Mouse (Mus musculus): Measurements from ENCODE around the gene Vmn2r102. TPM values are rescaled to one million over a fixed set of nuclear protein-coding genes. Genes with fewer than 3 reads are reported as not detected.

Gene Vmn2r102
- not detected in 2 replicates for total RNA-seq (2014; fragmentation: Nextera tagmentation)
- total RNA-seq (2017), result under 0.01 and 0.05 TPM in 2 replicates
- polyA plus RNA-seq (2012), result not detected in 2 replicates

DNA sequence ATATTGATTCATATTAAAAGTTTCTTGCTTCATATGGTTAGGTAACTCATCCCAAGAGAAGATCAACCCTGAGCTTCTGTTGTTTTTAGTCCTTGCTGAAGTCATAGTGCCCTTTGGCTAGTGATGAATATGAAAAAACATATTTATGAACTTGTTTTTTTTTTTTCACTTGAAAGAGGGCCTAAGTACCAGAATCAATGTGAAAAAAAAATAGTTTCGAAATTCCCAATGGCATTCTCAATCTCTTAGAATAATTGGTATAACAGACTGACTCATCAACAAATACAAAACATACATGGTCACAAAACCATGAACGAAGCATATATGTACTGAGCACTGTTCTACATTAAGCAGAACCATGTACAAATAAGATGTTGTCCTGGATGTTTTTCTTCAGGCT, at the start of gene Vmn2r102:
TSS of gene Vmn2r102 (plus strand) at position 301 of the 400 bp plus-strand sequence.
- Histone ChIP-seq H3K4me3 (ENCODE audit: low read depth, low read length) (no peak within 1 kb of the TSS), H3K36me3 (replicated peaks) (no peaks in the 10 kb centered on the region), H3K27me3 (ENCODE audit: insufficient read depth, low read length) (no peaks in the 10 kb centered on the region), H3K4me1 (ENCODE audit: insufficient read depth, low read depth, low read length) (no peaks in the 10 kb centered on the region), H3K9me3 (replicated peaks) (no peaks in the 10 kb centered on the region)
- DNase-seq (ENCODE audit: low spot score) (no peak), ATAC-seq (ENCODE audit: extremely low read depth, insufficient number of reproducible peaks, low FRiP score, poor library complexity, severe bottlenecking) (no peak)
- TF ChIP-seq TAL1 (conservative IDR thresholded peaks at IDR 0.05; ENCODE audit: low read depth, low read length) (no peak), GATA2 (IDR thresholded peaks at IDR 0.05; ENCODE audit: borderline replicate concordance, low read depth, low read length) (no peak), CTCF (IDR thresholded peaks at IDR 0.05; ENCODE audit: low read depth, low read length) (no peak), POLR2AphosphoS5 (IDR thresholded peaks at IDR 0.05; ENCODE audit: insufficient replicate concordance, low read depth, low read length) (no peak), GATA1 (IDR thresholded peaks at IDR 0.05; ENCODE audit: borderline replicate concordance, low read length) (no peak)

DNA sequence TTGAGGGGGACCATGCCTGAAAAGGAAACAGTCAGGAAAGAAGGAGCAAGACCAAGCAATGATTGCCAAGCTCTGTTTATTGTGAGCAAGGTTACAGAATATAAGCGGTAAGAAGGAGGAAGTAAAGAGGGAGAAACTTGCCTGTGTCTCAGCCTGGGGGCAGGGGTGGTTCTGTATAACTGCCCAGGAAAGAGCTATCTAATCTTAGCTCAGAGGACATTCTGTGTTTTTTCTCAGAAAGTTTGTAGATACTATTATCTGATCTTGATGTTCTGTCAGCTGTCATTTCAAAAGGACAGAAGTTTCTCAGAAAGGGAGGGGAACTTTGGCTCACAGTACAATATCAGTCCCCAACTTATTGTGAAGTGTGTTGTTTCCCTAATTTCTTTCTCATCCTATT, 30.8 kb upstream of the Vmn2r102 start:
- Histone ChIP-seq H3K27me3 (ENCODE audit: insufficient read depth, low read length) (no peaks in the 10 kb centered on the region), H3K4me3 (ENCODE audit: low read depth, low read length) (no peak overlapping the region), H3K4me1 (ENCODE audit: insufficient read depth, low read depth, low read length) (no peaks in the 10 kb centered on the region), H3K9me3 (replicated peaks) (no peaks in the 10 kb centered on the region), H3K36me3 (replicated peaks) (no peaks in the 10 kb centered on the region)
- TF ChIP-seq CTCF (IDR thresholded peaks at IDR 0.05; ENCODE audit: low read depth, low read length), result no peak
- no peak for TF ChIP-seq TAL1 (conservative IDR thresholded peaks at IDR 0.05; ENCODE audit: low read depth, low read length)
- no peak for TF ChIP-seq POLR2AphosphoS5 (IDR thresholded peaks at IDR 0.05; ENCODE audit: insufficient replicate concordance, low read depth, low read length)
- TF ChIP-seq GATA2 (IDR thresholded peaks at IDR 0.05; ENCODE audit: borderline replicate concordance, low read depth, low read length), result no peak
- TF ChIP-seq GATA1 (IDR thresholded peaks at IDR 0.05; ENCODE audit: borderline replicate concordance, low read length), result no peak
- peak; percentile 60; the same call in 1 of the 2 replicates for ATAC-seq (ENCODE audit: extremely low read depth, insufficient number of reproducible peaks, low FRiP score, poor library complexity, severe bottlenecking)
- no peak for DNase-seq (ENCODE audit: low spot score)

DNA sequence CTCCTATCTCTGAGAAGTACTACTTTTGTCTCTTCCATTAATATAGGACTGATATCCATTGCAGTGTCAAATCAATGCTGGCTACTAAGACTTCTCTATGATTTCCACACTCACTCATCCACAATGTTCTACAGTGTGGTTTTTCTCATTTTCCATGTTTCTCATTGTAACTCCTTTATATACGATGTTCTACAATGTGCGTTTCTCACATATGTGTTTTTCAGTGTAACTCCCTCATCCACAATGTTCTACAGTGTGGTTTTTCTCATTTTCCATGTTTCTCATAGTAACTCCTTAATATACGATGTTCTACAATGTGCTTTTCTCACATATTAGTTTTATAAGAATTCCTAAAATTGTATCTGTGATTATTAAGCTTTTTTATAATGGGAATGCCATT, 1.7 kb upstream of the Vmn2r102 start:
- ATAC-seq (ENCODE audit: extremely low read depth, insufficient number of reproducible peaks, low FRiP score, poor library complexity, severe bottlenecking) (peak; percentile 75), DNase-seq (ENCODE audit: low spot score) (no peak)
- Histone ChIP-seq H3K27me3 (ENCODE audit: insufficient read depth, low read length) (no peaks in the 10 kb centered on the region), H3K4me3 (ENCODE audit: low read depth, low read length) (no peak overlapping the region), H3K36me3 (replicated peaks) (no peaks in the 10 kb centered on the region), H3K4me1 (ENCODE audit: insufficient read depth, low read depth, low read length) (no peaks in the 10 kb centered on the region), H3K9me3 (replicated peaks) (no peaks in the 10 kb centered on the region)
- TF ChIP-seq GATA1 (IDR thresholded peaks at IDR 0.05; ENCODE audit: borderline replicate concordance, low read length) (no peak), CTCF (IDR thresholded peaks at IDR 0.05; ENCODE audit: low read depth, low read length) (no peak), TAL1 (conservative IDR thresholded peaks at IDR 0.05; ENCODE audit: low read depth, low read length) (no peak), POLR2AphosphoS5 (IDR thresholded peaks at IDR 0.05; ENCODE audit: insufficient replicate concordance, low read depth, low read length) (no peak), GATA2 (IDR thresholded peaks at IDR 0.05; ENCODE audit: borderline replicate concordance, low read depth, low read length) (no peak)

DNA sequence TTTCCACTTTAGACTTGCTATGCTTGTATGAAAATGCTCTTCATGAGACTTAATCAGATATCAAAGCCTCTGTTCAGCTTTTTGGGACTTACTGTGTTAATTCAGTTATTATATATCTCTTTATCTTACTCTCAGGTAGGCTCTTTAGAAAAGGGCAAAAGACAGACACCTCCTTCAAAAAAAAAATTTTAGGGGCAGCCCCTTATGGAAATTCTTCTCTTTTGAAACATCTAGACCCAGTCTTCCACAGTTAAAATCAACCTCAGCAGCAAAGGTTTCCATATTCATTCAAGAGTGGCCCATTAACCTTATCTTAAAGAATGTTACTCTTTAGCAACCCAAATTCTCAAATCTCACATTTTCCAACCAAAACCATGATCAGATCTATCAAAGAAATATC, 31.9 kb downstream of the Vmn2r102 start:
- H3K36me3 ChIP-seq (replicated peaks), result no peaks in the 10 kb centered on the region
- TF ChIP-seq GATA1 (IDR thresholded peaks at IDR 0.05; ENCODE audit: borderline replicate concordance, low read length) (no peak), CTCF (IDR thresholded peaks at IDR 0.05; ENCODE audit: low read depth, low read length) (no peak), POLR2AphosphoS5 (IDR thresholded peaks at IDR 0.05; ENCODE audit: insufficient replicate concordance, low read depth, low read length) (no peak), GATA2 (IDR thresholded peaks at IDR 0.05; ENCODE audit: borderline replicate concordance, low read depth, low read length) (no peak), TAL1 (conservative IDR thresholded peaks at IDR 0.05; ENCODE audit: low read depth, low read length) (no peak)
- ATAC-seq (ENCODE audit: extremely low read depth, insufficient number of reproducible peaks, low FRiP score, poor library complexity, severe bottlenecking), result no peak
- H3K9me3 ChIP-seq (replicated peaks), result no peaks in the 10 kb centered on the region
- no peaks in the 10 kb centered on the region for H3K4me1 ChIP-seq (ENCODE audit: insufficient read depth, low read depth, low read length)
- no peaks in the 10 kb centered on the region for H3K27me3 ChIP-seq (ENCODE audit: insufficient read depth, low read length)
- no peak for DNase-seq (ENCODE audit: low spot score)
- H3K4me3 ChIP-seq (ENCODE audit: low read depth, low read length), result no peak overlapping the region

Other genes starting within 250 kb of the Vmn2r102 start
- gene Vmn2r100, start 155.6 kb upstream of the Vmn2r102 start, total RNA-seq (2014; fragmentation: Nextera tagmentation), result not detected in 2 replicates
- gene Vmn2r100, start 155.6 kb upstream of the Vmn2r102 start, total RNA-seq (2017), result 0.06 and 0.11 TPM in 2 replicates
- gene Vmn2r100, start 155.6 kb upstream of the Vmn2r102 start, polyA plus RNA-seq (2012), result not detected in 2 replicates
- gene Vmn2r101, start 83.1 kb upstream of the Vmn2r102 start, total RNA-seq (2014; fragmentation: Nextera tagmentation), result not detected in 2 replicates
- gene Vmn2r101, start 83.1 kb upstream of the Vmn2r102 start, total RNA-seq (2017), result under 0.01 and 0.11 TPM in 2 replicates
- gene Vmn2r101, start 83.1 kb upstream of the Vmn2r102 start, polyA plus RNA-seq (2012), result not detected in 2 replicates
- not detected in 2 replicates for gene Vmn2r103, start 113.0 kb downstream of the Vmn2r102 start, total RNA-seq (2014; fragmentation: Nextera tagmentation)
- gene Vmn2r103, start 113.0 kb downstream of the Vmn2r102 start, total RNA-seq (2017), result 0.17 TPM in 1 of 2 replicates, not detected in the other
- not detected in 2 replicates for gene Vmn2r103, start 113.0 kb downstream of the Vmn2r102 start, polyA plus RNA-seq (2012)